Mouse (Mus musculus): Measurements from ENCODE around the gene Il18r1.

Gene Il18r1

GRCm38 (mm10) chr1:40465477-40466430 is at the start of gene Il18r1:
Il18r1 (plus strand) TSS chr1:40465552.
- no peak for DNase-seq (ENCODE audit: low spot score in 2 of 2)

DNA sequence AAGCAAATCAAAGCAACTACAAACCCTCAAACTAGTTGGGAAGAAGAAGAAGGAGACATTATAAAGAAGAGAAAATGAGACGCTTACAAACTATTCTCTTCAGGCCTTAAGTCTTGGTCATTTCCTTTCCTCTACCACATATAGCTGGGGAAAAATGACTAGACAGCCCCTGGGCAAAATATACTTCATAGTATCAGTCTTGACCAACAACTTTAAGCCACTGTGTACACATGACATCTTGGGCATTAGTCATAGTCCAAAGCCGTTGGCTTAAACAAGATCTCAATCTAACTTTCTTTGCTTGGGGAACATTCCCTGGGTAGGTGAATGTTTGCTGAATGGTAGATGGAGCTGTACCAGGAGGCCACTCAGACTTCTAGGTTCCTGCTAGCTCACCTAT is 48.3 kb upstream of the Il18r1 start:
- no peak for DNase-seq (ENCODE audit: low spot score in 2 of 2)

- DNase-seq (ENCODE audit: low spot score in 2 of 2), result no peak
Measured at GRCm38 (mm10) chr1:40418512-40418911, 46.8 kb upstream of the Il18r1 start.

- DNase-seq (ENCODE audit: low spot score in 2 of 2), result no peak
Measured at GRCm38 (mm10) chr1:40423892-40424291, 41.5 kb upstream of the Il18r1 start.

- DNase-seq (ENCODE audit: low spot score in 2 of 2), result no peak
Measured at GRCm38 (mm10) chr1:40427270-40427669, 38.1 kb upstream of the Il18r1 start.

DNA sequence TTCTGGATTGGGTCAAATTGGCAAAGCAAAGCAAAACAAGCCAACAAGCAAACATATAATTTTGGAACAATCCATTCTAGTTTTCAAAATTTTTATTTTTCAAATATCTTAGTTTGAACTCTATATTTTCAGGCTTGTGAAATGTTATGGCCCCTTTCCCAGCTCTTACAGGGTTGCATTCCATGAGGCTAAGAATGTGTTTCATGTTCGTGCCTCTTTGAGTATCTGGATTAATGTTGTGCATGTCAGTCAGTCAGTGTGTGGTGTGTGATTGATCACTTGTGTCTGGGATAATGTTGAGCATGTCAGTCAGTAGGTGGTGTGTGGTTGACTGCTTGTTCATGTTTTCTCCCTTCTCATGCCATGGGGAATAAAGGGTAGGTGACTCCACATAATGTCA is 37.5 kb upstream of the Il18r1 start:
- no peak for DNase-seq (ENCODE audit: low spot score in 2 of 2)

DNA sequence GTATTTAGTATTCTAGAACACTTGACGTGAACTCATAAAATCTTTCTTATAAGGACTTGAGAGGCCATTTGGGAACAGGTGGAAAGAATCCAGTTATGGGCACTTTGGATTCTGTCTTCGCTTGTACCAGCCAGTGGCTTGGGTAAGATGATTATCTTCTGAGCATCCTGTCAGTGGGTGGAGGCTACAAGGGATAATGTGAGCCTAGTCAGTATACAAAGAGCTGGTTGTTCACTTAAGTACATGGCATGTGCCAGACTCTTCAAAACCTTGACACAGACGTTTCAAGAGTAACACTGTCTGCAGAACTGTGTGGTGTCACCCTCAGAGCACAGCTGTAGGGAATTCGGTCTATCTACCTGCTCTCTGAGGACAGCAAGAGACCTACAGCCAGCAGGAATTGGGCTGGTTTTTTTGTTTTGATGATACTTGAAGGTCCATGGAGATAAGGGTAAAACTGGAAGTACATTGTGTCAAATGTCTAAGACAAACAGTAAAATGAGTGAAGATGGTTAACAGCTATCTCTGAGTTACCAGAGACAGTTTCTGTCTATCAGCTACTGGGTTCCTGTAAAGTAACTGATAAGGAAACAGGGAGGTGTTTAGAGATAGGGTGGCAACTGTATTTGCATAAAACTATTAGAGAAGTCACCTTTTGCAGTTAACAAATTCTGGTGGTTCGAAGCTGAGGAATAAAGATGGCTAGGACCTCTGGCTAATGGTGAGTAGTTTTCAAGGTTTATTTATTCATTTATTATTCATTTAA is 36.3 kb upstream of the Il18r1 start, which contains the start of gene Il1rl1:
Gene Il1rl1 (plus strand): TSS at position 661 of the 766 bp plus-strand sequence.
- DNase-seq (ENCODE audit: low spot score in 2 of 2), result no peak

DNA sequence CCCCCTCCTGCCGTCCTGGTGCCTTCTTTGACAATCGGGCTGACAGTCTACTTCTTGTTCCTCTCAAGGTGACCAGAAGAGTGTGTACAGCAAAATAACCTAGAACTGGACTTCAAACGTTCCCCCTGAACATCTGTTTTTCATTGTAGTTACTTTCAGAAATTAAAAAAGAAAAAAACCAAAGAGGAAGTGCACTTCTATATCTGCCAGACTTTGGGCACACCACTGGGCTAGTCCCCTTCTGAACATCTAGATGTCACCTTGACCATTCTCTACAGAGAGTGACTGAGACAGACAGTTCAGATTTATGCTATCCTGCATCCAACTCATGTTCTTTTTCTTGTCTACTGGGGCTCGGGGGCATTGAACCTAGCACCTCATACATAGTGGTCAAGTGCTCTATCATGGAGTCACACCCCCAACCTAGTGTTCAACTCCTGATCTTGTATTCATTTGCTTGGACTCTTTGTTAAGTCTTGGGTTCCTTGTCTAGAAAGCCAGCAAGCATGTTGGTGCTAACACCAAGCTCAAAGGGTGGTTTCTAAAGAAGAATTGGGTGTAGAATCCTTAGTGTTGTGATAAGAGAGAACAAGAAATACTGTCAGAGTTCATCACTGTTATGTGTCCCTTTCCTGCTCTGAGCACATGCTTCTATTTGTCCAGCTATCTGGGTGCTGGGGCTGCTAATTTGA is 35.1 kb upstream of the Il18r1 start:
- DNase-seq (ENCODE audit: low spot score in 2 of 2), result no peak

GRCm38 (mm10) chr1:40432169-40432568 is 33.2 kb upstream of the Il18r1 start:
- DNase-seq (ENCODE audit: low spot score in 2 of 2), result no peak

GRCm38 (mm10) chr1:40435936-40436335 is 29.4 kb upstream of the Il18r1 start:
- no peak for DNase-seq (ENCODE audit: low spot score in 2 of 2)

DNA sequence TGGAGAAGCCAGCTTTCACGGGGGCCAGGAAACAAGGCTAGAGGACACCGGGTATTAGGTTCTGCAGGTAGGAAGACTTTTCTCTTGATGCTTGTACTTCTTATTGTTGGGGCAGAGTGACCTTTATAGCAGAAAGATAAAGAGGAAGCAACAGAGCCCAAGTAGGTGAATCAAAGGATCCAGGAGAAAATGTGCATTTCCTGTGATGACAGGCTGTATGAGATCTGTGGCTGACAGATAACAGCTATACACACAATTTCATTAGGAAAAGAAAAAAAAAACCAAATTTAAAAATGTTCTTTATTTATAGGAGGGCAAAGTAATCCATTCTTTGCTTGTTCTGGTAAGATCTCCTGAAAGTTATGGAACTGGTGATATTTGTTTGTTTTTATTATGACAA is 28.0 kb upstream of the Il18r1 start:
- no peak for DNase-seq (ENCODE audit: low spot score in 2 of 2)

GRCm38 (mm10) chr1:40439504-40439903 is 25.8 kb upstream of the Il18r1 start:
- no peak for DNase-seq (ENCODE audit: low spot score in 2 of 2)

DNA sequence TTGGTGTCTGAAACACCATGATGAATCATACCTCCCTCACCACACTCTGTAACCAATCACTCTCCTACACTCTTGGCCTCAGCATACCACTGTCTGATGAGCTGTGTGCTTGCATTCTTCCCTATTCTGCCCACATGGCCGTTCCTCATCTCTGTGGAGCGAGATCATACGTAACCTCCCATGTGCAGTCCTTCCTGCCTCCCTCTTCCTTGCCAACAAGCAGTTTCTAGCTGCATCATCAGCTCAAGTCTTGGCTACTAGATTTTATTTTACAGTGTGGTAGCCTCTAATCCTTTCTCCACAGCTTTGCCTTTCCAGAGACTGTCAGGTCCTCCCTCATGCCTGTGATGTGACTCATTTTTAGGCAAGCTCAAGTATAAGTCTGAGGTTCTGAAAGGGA is 20.6 kb upstream of the Il18r1 start:
- no peak for DNase-seq (ENCODE audit: low spot score in 2 of 2)

DNA sequence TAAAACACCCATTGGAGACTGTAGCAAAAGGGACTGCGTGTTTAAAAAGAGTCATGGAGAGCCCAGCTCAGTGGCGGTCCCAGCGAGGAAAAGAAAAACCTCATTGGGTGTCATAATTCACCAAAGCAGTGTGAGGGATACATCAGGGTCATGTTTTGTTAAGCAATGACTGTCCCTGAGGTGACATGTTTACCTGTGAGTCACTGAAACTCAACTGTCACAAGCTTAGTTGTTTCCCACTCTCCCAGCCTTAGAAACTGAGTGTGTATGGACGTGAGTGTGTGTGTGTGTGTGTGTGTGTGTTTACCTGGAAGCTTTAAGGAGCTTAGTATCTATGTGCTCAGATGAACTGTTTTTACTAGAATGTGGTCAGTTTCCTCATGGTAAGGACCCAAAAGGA is 2.0 kb downstream of the Il18r1 start:
- DNase-seq (ENCODE audit: low spot score in 2 of 2), result no peak

- no peak for DNase-seq (ENCODE audit: low spot score in 2 of 2)
Measured at GRCm38 (mm10) chr1:40468805-40469204, 3.5 kb downstream of the Il18r1 start.

GRCm38 (mm10) chr1:40469900-40470299 is 4.5 kb downstream of the Il18r1 start:
- DNase-seq (ENCODE audit: low spot score in 2 of 2), result no peak

- no peak for DNase-seq (ENCODE audit: low spot score in 2 of 2)
Measured at GRCm38 (mm10) chr1:40472401-40472800, 7.0 kb downstream of the Il18r1 start.

DNA sequence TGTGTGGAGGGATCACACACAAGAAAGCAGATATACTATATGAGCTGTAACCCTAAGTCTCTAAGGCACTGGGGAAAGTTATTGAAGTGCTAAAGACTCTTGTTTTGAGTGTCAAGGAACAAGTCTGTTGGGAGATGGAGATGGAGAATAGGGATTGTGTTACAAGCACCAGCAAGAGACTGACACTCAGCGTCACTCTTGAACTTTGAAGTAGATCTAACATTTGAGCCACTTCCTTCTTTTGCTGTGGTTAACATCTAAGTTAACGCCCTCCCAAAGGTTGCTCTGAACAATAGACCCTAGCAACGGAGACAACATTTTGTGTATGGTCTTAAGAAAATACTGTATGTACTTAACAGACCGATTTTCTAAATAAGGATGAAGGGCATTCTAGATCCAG is 8.3 kb downstream of the Il18r1 start:
- no peak for DNase-seq (ENCODE audit: low spot score in 2 of 2)

DNA sequence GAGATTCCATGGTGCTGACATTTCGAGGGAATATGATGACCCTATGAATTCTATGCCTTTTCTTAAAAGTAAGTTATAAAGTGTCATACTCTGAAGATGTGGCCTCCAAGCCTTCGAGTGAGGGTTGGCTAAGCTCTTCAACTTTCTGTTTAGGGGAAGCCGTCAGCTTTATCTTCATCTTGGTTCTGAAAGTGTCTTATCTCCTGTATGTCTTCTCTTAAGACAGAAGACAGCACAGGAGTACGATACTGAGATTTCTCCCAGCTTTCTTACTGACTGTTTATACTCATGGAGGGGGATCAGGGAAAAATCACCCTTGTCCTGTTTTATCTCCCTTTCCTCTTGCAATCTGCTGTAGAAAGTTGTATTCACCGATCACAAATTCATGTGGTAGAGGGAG is 9.0 kb downstream of the Il18r1 start:
- no peak for DNase-seq (ENCODE audit: low spot score in 2 of 2)

DNA sequence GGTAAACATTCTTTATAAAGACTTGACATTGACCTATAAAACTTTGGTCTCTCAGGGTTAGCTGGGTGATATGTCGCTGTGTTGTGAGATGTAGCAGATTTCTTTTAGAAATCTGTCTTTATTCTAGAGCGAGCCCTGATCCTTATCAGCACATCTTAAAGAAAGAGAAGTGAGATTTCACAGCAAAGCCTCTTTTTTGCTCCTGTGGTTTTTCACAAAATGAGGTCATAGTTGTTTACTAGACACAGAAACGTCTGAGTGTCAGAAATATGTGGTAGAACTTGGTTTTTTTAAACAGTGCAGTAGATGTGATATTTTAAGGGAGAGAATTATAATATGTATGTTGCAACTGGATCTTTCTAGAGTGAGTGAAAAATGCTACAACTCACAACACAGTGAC is 10.3 kb downstream of the Il18r1 start:
- DNase-seq (ENCODE audit: low spot score in 2 of 2), result no peak

- no peak for DNase-seq (ENCODE audit: low spot score in 2 of 2)
Measured at GRCm38 (mm10) chr1:40476756-40477155, 11.4 kb downstream of the Il18r1 start.

DNA sequence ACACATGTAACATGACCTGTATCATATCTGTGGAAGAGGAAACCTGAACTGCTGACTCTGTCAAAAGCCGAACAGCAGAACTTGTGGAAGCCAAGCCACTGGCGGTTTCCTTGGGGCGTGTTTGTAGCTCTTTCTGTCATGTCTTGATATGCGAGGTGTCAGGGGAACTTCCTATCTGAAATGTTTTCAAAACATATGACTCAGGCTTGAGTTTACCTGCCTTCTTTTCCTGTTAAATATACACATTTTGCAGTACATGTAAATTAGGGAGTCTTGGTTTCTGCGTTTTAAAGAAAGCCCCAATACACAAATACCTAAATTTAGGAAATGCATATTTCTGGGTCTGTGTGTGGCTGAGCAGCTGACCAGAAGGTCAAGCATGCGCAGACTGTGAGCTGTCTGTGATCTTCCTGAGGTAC is 14.2 kb downstream of the Il18r1 start:
- no peak for DNase-seq (ENCODE audit: low spot score in 2 of 2)
